Mouse (Mus musculus): ENCODE measurements around the gene Trip11. TPM values are rescaled to one million over a fixed set of nuclear protein-coding genes. Genes with fewer than 3 reads are reported as not detected.

Gene Trip11
- 3.3 and 4.8 TPM in 2 replicates for polyA plus RNA-seq (2012; rRNA removed)

DNA sequence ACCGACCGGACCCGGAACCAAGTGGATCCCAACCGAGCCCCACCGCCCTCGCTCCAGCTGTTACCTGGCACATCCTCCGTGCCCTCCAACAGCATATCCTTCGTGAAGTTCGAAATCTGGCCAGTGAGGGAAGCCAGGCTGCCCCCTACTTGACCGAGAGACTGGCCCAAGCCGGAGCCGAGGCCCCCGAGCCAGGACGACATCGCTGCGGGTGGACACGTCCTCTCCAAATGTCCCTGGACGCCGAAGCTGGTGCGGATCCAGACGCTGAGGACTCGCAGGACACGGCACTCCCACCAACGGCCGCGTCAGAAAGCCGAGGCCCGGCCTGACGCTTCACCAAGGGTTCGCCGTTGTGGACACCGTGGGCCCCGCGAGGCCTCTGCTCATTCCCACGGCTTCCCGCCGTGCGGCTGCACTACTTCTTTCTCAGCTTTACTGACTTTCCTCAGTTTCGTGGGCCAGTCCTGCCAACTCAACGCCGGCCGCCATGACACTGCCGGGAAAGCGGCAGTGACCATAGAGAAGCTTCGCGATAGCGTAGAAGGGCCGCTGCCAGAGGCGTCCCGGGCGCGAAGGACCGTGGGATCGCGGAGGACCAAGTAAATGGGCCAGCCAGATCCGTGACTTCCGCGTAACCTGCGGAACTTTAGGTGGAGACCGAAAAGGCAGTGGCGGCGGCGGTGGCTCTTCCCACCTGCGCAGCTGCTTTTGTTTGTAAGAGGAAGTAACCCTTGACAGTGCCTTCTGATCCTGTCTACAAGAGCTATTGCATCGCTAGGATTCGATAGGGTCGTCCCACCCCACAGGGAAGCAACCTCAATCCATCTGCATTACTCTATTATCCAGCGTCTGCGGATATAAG lies at the start of gene Trip11:
Trip11 (minus strand) TSS at position 642 of the 865 bp plus-strand sequence.

DNA sequence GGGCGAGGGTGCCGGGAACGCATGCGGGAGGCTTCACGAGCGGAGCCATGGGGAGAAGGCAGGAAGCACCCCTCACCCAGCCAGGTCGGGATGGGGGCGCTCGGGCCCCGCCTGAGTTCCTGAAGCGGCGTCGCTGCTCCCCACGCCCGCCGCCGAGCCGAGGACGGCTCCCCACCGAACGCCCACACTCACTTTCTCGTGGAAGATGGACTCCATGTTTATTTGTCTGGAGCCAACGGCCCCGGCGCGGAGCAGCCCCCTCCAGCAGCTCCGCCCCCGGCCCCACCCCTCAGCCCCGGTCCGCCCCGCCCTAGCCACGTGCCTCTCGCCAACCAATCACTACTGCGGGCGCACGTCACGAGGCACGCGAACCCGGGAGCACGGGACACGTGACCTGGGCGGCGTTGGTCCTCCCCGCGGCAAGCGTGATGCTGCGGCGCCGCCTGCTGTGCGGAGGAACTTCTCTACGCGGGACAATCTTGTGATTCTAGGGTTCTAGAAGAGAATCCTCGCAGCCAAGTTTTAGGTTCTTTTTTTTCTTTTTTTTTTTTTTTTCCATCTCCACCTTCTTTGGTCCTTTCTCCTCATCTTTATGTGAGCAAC lies 45.0 kb upstream of the Trip11 start, which contains the start of gene Atxn3:
Atxn3 (minus strand) TSS at position 305 of the 603 bp plus-strand sequence.

DNA sequence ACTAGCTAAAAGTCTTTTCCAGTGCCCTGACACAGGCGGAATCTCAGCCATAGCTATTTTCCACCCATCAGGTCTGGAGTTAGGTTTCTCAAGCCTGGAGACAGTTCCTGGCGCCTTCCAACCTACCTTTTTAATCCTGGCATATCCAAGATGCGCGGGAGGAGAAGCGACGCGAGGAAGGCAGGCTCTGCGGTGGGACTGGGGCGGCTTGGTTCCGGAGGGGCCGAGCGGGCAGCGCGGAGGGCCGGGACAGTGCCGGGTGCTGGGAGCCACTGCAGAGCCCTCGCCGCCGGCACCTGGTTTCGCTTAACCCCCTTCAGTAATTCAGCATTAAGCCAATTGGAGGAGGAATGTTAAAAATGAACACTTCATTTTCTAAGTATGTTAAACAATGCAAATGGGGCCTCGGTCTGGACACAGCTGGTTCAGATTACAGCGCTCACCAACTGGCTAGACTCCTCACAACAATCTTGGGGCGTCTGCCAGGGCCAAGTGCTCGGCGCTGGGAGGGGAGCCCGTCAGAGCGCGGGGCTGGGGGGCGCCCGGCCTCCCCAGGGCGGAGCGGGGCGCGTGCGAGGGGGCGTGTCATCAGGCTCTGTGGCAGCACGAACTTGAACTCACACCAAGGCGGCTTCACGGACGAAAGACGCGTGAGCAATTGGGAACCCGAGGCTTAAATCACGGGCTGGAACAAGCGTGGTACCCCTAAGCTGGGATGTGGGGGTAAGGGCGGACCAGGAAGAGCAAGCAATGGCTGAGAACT lies 94.3 kb downstream of the Trip11 start, which contains the start of gene Fbln5:
Fbln5 (minus strand) TSS at position 448 of the 763 bp plus-strand sequence.

Other genes starting within 250 kb of the Trip11 start
- gene Tc2n, start 194.7 kb downstream of the Trip11 start, polyA plus RNA-seq (2012; rRNA removed), result 0.07 and 0.25 TPM in 2 replicates
- 43.4 and 47.5 TPM in 2 replicates for gene Fbln5, start 94.2 kb downstream of the Trip11 start, polyA plus RNA-seq (2012; rRNA removed)
- 1.8 and 2.0 TPM in 2 replicates for gene Atxn3, start 45.0 kb upstream of the Trip11 start, polyA plus RNA-seq (2012; rRNA removed)
- gene Cpsf2, start 62.7 kb upstream of the Trip11 start, polyA plus RNA-seq (2012; rRNA removed), result 3.0 and 3.5 TPM in 2 replicates
- 1.9 and 2.8 TPM in 2 replicates for gene Slc24a4, start 215.5 kb upstream of the Trip11 start, polyA plus RNA-seq (2012; rRNA removed)